Mouse (Mus musculus): ENCODE measurements at regions not wholly inside any gene's neighbourhood (a gene's known extent, or its start where the extent isn't known, plus 50 kb on each side); places are given as distances from the start of the nearest gene placed in this dataset.

- TF ChIP-seq POLR2A (IDR thresholded peaks at IDR 0.05; ENCODE audit: low read depth, low read length) (no peak), CTCF (IDR thresholded peaks at IDR 0.05; ENCODE audit: extremely low read depth, insufficient read length, insufficient replicate concordance, low read depth, low read length) (no peak)
These were observed 419.7 kb downstream of the Zfp619 start for GRCm38 (mm10) chr7:39937262-39937661.
